Mouse (Mus musculus) heart, postnatal 14 days (tissue): ENCODE results near the gene Acat2. TPM values are rescaled to one million over a fixed set of nuclear protein-coding genes. Genes with fewer than 3 reads are reported as not detected.
"Not testable (repeated sequence)": the region's sequence is repeated elsewhere in the genome, so short reads cannot be mapped to it uniquely, and the experiment has no call there.

Source experiments
- DNase-seq, 2 experiments: peaks; one replicate each; pipeline ENCODE4 v3.0.0; 2021 to 2022
- intact Hi-C: fragments of 180-260 bp; cut with DNase I; formaldehyde crosslinking; loops from one replicate; pipeline ENCODE4 v1.15.1; 2025
- total RNA-seq, 2 experiments: library from RNA; stranded (reverse); gene quantifications; 2 replicates each; pipeline ENCODE4 v1.2.3; 2021

Gene Acat2
- total RNA-seq, 2 experiments from 2014 or later = 8.2 to 9.6 TPM

- no peak for DNase-seq
- intact Hi-C loops = no loop called here
Observed at GRCm38 (mm10) chr17:12967173-12967572, 6.6 kb upstream of the Acat2 start.

- DNase-seq = no peak
- intact Hi-C loops = no loop called here
Observed at GRCm38 (mm10) chr17:12963476-12963875, 2.9 kb upstream of the Acat2 start.

- DNase-seq, intact Hi-C loops: not testable (repeated sequence)
Observed at GRCm38 (mm10) chr17:12959377-12959776, 1.2 kb downstream of the Acat2 start.

- no peak for DNase-seq
- intact Hi-C loops = no loop called here
Observed at GRCm38 (mm10) chr17:12956664-12957063, 3.9 kb downstream of the Acat2 start.

- intact Hi-C loops = no loop called here
- no peak for DNase-seq
Observed at GRCm38 (mm10) chr17:12949669-12950068, 10.9 kb downstream of the Acat2 start.

GRCm38 (mm10) chr17:12942459-12943162, 17.9 kb downstream of the Acat2 start:
- intact Hi-C loops = no loop called here
- DNase-seq = no peak

- no peak for DNase-seq
- intact Hi-C loops = no loop called here
Observed at GRCm38 (mm10) chr17:12941543-12942260, 18.8 kb downstream of the Acat2 start.

GRCm38 (mm10) chr17:12940151-12940805, 20.3 kb downstream of the Acat2 start, which contains the start of gene Acat3:
Gene Acat3, minus strand, starts transcription at chr17:12940600.
- intact Hi-C loops = no loop called here
- DNase-seq = no peak

- DNase-seq, intact Hi-C loops: not testable (repeated sequence)
Observed at GRCm38 (mm10) chr17:12939377-12940148, 21.0 kb downstream of the Acat2 start.

- intact Hi-C loops = no loop called here
- no peak for DNase-seq
Observed at GRCm38 (mm10) chr17:12938077-12938476, 22.5 kb downstream of the Acat2 start.

GRCm38 (mm10) chr17:12937412-12937970, 23.1 kb downstream of the Acat2 start:
- intact Hi-C loops = no loop called here
- no peak for DNase-seq

- no peak for DNase-seq
- intact Hi-C loops = no loop called here
Observed at GRCm38 (mm10) chr17:12935719-12936118, 24.8 kb downstream of the Acat2 start.

- DNase-seq, intact Hi-C loops: not testable (repeated sequence)
Observed at GRCm38 (mm10) chr17:12931576-12931975, 29.0 kb downstream of the Acat2 start.

GRCm38 (mm10) chr17:12925703-12926180, 34.8 kb downstream of the Acat2 start:
- intact Hi-C loops = no loop called here
- DNase-seq = no peak

- DNase-seq = no peak
- intact Hi-C loops = no loop called here
Observed at GRCm38 (mm10) chr17:12925001-12925400, 35.5 kb downstream of the Acat2 start.

GRCm38 (mm10) chr17:12921073-12921472, 39.5 kb downstream of the Acat2 start:
- intact Hi-C loops = no loop called here
- DNase-seq = no peak

GRCm38 (mm10) chr17:12916588-12917380, 43.8 kb downstream of the Acat2 start:
- intact Hi-C loops = loop anchor here (2.0 kb wide), 1 partner anchor 76 kb away; no protein-coding TSS in a partner anchor
- DNase-seq = no peak

GRCm38 (mm10) chr17:12915881-12916583, 44.5 kb downstream of the Acat2 start, which contains the start of gene Mrpl18:
Gene Mrpl18, minus strand, starts transcription at chr17:12916345.
- intact Hi-C loops = loop anchor here (2.0 kb wide), 1 partner anchor 77 kb away; no protein-coding TSS in a partner anchor

More at GRCm38 (mm10) chr17:12915881-12916583, 44.5 kb downstream of the Acat2 start, which contains the start of gene Mrpl18:
- DNase-seq = peak; percentile 97 to 98
